Mouse (Mus musculus): ENCODE results near the gene Alpl. TPM values are rescaled to one million over a fixed set of nuclear protein-coding genes. Genes with fewer than 3 reads are reported as not detected.

Alpl gene
- total and polyA plus RNA-seq, 3 experiments = 62.9 to 164 (median 115) TPM

- Histone ChIP-seq H3K9me3 (replicated peaks; ENCODE audit: low read length) (no peaks in the 10 kb centered on the region), H3K4me3 (replicated peaks in 1 of 3; ENCODE audit: low read depth in 2 of 3, low read length in 2 of 3, poor library complexity in 1 of 3) (no peak overlapping the region), H3K4me2 (ENCODE audit: insufficient read depth, low read depth, poor library complexity, severe bottlenecking) (no peak overlapping the region), H3K27ac (ENCODE audit: insufficient read depth, low read depth) (no peak overlapping the region), H3K27me3 (replicated peaks) (no peaks in the 10 kb centered on the region), H3K9ac (ENCODE audit: insufficient read depth, low read depth) (no peak overlapping the region), H3K36me3 (replicated peaks in 1 of 2; ENCODE audit: control insufficient read depth in 1 of 2, insufficient read depth in 1 of 2, low read length in 1 of 2) (peaks cover 17 to 62% of the 10 kb centered on the region in 2 experiments), H3K4me1 (ENCODE audit: control insufficient read depth in 1 of 2, insufficient read depth in 2 of 2) (peaks cover 39 to 94% of the 10 kb centered on the region in 2 experiments), H3K79me2 (replicated peaks; ENCODE audit: control insufficient read depth, extremely low read depth, insufficient read depth, poor library complexity, severe bottlenecking) (peaks cover 45% of the 10 kb centered on the region)
- dilution Hi-C loops (cut with MboI; ENCODE audit: extremely low pct_ligation_motif_present, extremely low pct_unique_long_range_greater_than_20kb, low sequenced_read_pairs) = no loop called here
- TF ChIP-seq EP300 (IDR thresholded peaks at IDR 0.05; ENCODE audit: low read length) (no peak), MXI1 (IDR thresholded peaks at IDR 0.05; ENCODE audit: low read depth, low read length) (no peak), USF2 (conservative IDR thresholded peaks at IDR 0.05; ENCODE audit: low read depth, low read length) (no peak)
- in situ Hi-C loops (cut with MboI; ENCODE audit: low pct_ligation_motif_present, low pct_unique_long_range_greater_than_20kb, low sequenced_read_pairs) = no loop called here
- no peak for DNase-seq (ENCODE audit: extremely low read depth)
These were observed 9.7 kb downstream of the Alpl start for GRCm38 (mm10) chr4:137786488-137786887.

- TF ChIP-seq MAX (IDR thresholded peaks at IDR 0.05; ENCODE audit: low read length) = no peak
- TF ChIP-seq RAD21 (IDR thresholded peaks at IDR 0.05; ENCODE audit: low read depth, low read length) = no peak
- no peak for TF ChIP-seq IRF4 (IDR thresholded peaks at IDR 0.05; ENCODE audit: low read depth, low read length)
- no peak for TF ChIP-seq CHD2 (IDR thresholded peaks at IDR 0.05; ENCODE audit: low read length)
- TF ChIP-seq USF1 (IDR thresholded peaks at IDR 0.05; ENCODE audit: low read depth, low read length) = no peak
- no peak for TF ChIP-seq CHD1 (IDR thresholded peaks at IDR 0.05; ENCODE audit: low read depth, low read length)
- TF ChIP-seq RCOR1 (conservative IDR thresholded peaks at IDR 0.05; ENCODE audit: low read depth, low read length) = no peak
- TF ChIP-seq ZKSCAN1 (IDR thresholded peaks at IDR 0.05; ENCODE audit: borderline replicate concordance, low read depth, low read length) = no peak
- no peak for TF ChIP-seq POLR2AphosphoS2 (IDR thresholded peaks at IDR 0.05; ENCODE audit: low read depth, low read length)
- TF ChIP-seq UBTF (IDR thresholded peaks at IDR 0.05; ENCODE audit: low read depth, low read length) = no peak
- TF ChIP-seq MAZ (IDR thresholded peaks at IDR 0.05; ENCODE audit: low read depth, low read length) = no peak
- no peak for TF ChIP-seq MAFK (IDR thresholded peaks at IDR 0.05; ENCODE audit: insufficient replicate concordance, low read length)
- no peak for TF ChIP-seq MEF2A (IDR thresholded peaks at IDR 0.05; ENCODE audit: borderline replicate concordance, low read depth, low read length)
- no peak for TF ChIP-seq USF2 (conservative IDR thresholded peaks at IDR 0.05; ENCODE audit: low read depth, low read length)
- DNase-seq (ENCODE audit: extremely low read depth) = no peak
- H3K4me1 ChIP-seq (ENCODE audit: control insufficient read depth in 1 of 2, insufficient read depth in 2 of 2) = peaks cover 28 to 91% of the 10 kb centered on the region in 2 experiments
- H3K79me2 ChIP-seq (replicated peaks; ENCODE audit: control insufficient read depth, extremely low read depth, insufficient read depth, poor library complexity, severe bottlenecking) = peaks cover 35% of the 10 kb centered on the region
- no peaks in the 10 kb centered on the region for H3K27me3 ChIP-seq (replicated peaks)
- in situ Hi-C loops (cut with MboI; ENCODE audit: low pct_ligation_motif_present, low pct_unique_long_range_greater_than_20kb, low sequenced_read_pairs) (no loop called here), dilution Hi-C loops (cut with MboI; ENCODE audit: extremely low pct_ligation_motif_present, extremely low pct_unique_long_range_greater_than_20kb, low sequenced_read_pairs) (no loop called here)
- no peak overlapping the region for H3K4me2 ChIP-seq (ENCODE audit: insufficient read depth, low read depth, poor library complexity, severe bottlenecking)
- peaks cover 21 to 58% of the 10 kb centered on the region in 2 experiments for H3K36me3 ChIP-seq (replicated peaks in 1 of 2; ENCODE audit: control insufficient read depth in 1 of 2, insufficient read depth in 1 of 2, low read length in 1 of 2)
- no peak overlapping the region for H3K27ac ChIP-seq (ENCODE audit: insufficient read depth, low read depth)
- H3K9ac ChIP-seq (ENCODE audit: insufficient read depth, low read depth) = no peak overlapping the region
- no peak overlapping the region for H3K4me3 ChIP-seq (replicated peaks in 1 of 3; ENCODE audit: low read depth in 2 of 3, low read length in 2 of 3, poor library complexity in 1 of 3)
- H3K9me3 ChIP-seq (replicated peaks; ENCODE audit: low read length) = no peaks in the 10 kb centered on the region
These were observed 10.9 kb downstream of the Alpl start for GRCm38 (mm10) chr4:137785270-137785669.

Measured in CH12.LX (cell line).